Mouse (Mus musculus) ES-E14 (cell line): Measurements from ENCODE around the gene Heg1. TPM values are rescaled to one million over a fixed set of nuclear protein-coding genes. Genes with fewer than 3 reads are reported as not detected.

Experiments
- DNase-seq: peaks from one replicate; pipeline ENCODE4 v3.0.0-alpha.2; 2013; ENCODE audit warnings: low read depth, low spot score
- H3K27ac ChIP-seq: 2 replicates; pipeline ENCODE4 v1.5.1; 2012; ENCODE audit warnings: low read depth, mild to moderate bottlenecking, low read length, moderate library complexity, mixed read lengths; ENCODE audit not compliant: poor library complexity, insufficient read depth, severe bottlenecking
- H3K36me3 ChIP-seq: 2 replicates; pipeline ENCODE4 v1.6.1; 2012; ENCODE audit warnings: mild to moderate bottlenecking, low read length, moderate library complexity, mixed read lengths; ENCODE audit not compliant: control insufficient read depth, poor library complexity, insufficient read depth, severe bottlenecking
- H3K4me1 ChIP-seq, 2 experiments: fragments of 150-350 bp in 1 of 2; sonication (generic) in 1 of 2; 2 replicates each; pipeline ENCODE4 v1.6.1; 2012; ENCODE audit warnings: low read length in 2 of 2, mild to moderate bottlenecking in 1 of 2, mixed read lengths in 1 of 2; ENCODE audit not compliant: control insufficient read depth in 2 of 2, insufficient read depth in 2 of 2, poor library complexity in 1 of 2
- H3K4me3 ChIP-seq, 2 experiments: fragments of 150-350 bp in 1 of 2; sonication (generic) in 1 of 2; 2 replicates each; pipeline ENCODE4 v1.5.1; 2012; ENCODE audit warnings: low read length in 2 of 2, low read depth in 1 of 2, mild to moderate bottlenecking in 1 of 2, mixed read lengths in 1 of 2; ENCODE audit not compliant: insufficient read depth in 1 of 2, poor library complexity in 1 of 2, severe bottlenecking in 1 of 2
- H3K9ac ChIP-seq: 2 replicates; pipeline ENCODE4 v1.6.1; 2012; ENCODE audit warnings: low read depth, mild to moderate bottlenecking, low read length, mixed read lengths; ENCODE audit not compliant: poor library complexity, insufficient read depth, severe bottlenecking
- H3K9me3 ChIP-seq: fragments of 150-350 bp; sonication (generic); 2 replicates; pipeline ENCODE4 v1.6.1; 2012; ENCODE audit warnings: low read depth, mild to moderate bottlenecking, low read length; ENCODE audit not compliant: control insufficient read depth, insufficient read depth
- CHD2 ChIP-seq: IDR thresholded peaks from 2 replicates; pipeline ENCODE4 v1.6.1; 2014; ENCODE audit warnings: mild to moderate bottlenecking, low read depth, low read length, inconsistent platforms
- HCFC1 ChIP-seq: IDR thresholded peaks from 2 replicates; pipeline ENCODE4 v1.6.1; 2012; ENCODE audit warnings: low read length, inconsistent platforms, borderline replicate concordance; ENCODE audit not compliant: insufficient read depth
- MAFK ChIP-seq: IDR thresholded peaks from 2 replicates; pipeline ENCODE4 v1.6.1; 2014; ENCODE audit warnings: mild to moderate bottlenecking, low read depth, low read length, inconsistent platforms; ENCODE audit not compliant: insufficient read depth
- ZC3H11A ChIP-seq: IDR thresholded peaks from 2 replicates; pipeline ENCODE4 v1.6.1; 2012; ENCODE audit warnings: low read depth, mild to moderate bottlenecking, inconsistent platforms, low read length, borderline replicate concordance
- ZNF384 ChIP-seq: IDR thresholded peaks from 2 replicates; pipeline ENCODE4 v1.6.1; 2012; ENCODE audit warnings: low read depth, low read length, inconsistent platforms
- in situ Hi-C, 2 experiments: fragments of 600-800 bp; cut with MboI; formaldehyde crosslinking; loops; one replicate each; pipeline ENCODE4 v1.15.1; 2025; ENCODE audit warnings: low sequenced_read_pairs in 2 of 2, inconsistent platforms in 1 of 2; ENCODE audit not compliant: unreplicated experiment in 2 of 2
- total RNA-seq: library from RNA; depleted of rRNA; stranded (reverse); fragments of 300-350 nt; gene quantifications from 2 replicates; pipeline ENCODE4 v1.2.3, GENCODE M21; 2012

The Heg1 gene
- total RNA-seq, 1 experiment = 8.7 TPM

GRCm38 (mm10) chr16:33745457-33745856 lies 61.3 kb downstream of the Heg1 start:
- Histone ChIP-seq H3K4me1 (peaks cover 0 to 5% of the 10 kb centered on the region in 2 experiments; a peak in 1 of 4 replicates), H3K9ac (no peak overlapping the region), H3K27ac (no peak overlapping the region), H3K4me3 (no peak overlapping the region), H3K9me3 (no peaks in the 10 kb centered on the region), H3K36me3 (no peaks in the 10 kb centered on the region)
- no peak for DNase-seq
- in situ Hi-C loops = loop anchor here in 1 of 2 experiments (25.0 kb wide), 1 partner anchor 433 kb away; no protein-coding TSS in a partner anchor
- TF ChIP-seq HCFC1 (no peak), ZNF384 (no peak), ZC3H11A (no peak), CHD2 (no peak), MAFK (no peak)

GRCm38 (mm10) chr16:33746074-33746676 lies 62.0 kb downstream of the Heg1 start:
- in situ Hi-C loops = loop anchor here in 1 of 2 experiments (25.0 kb wide), 1 partner anchor 434 kb away; no protein-coding TSS in a partner anchor
- DNase-seq = no peak
- TF ChIP-seq CHD2 (no peak), HCFC1 (no peak), MAFK (no peak), ZNF384 (no peak), ZC3H11A (no peak)
- Histone ChIP-seq H3K36me3 (no peaks in the 10 kb centered on the region), H3K4me3 (no peak overlapping the region), H3K9me3 (no peaks in the 10 kb centered on the region), H3K27ac (no peak overlapping the region), H3K9ac (no peak overlapping the region; the same call in 1 of the 2 replicates), H3K4me1 (peaks cover 2 to 5% of the 10 kb centered on the region in 2 experiments; a peak in 2 of 4 replicates)

DNA sequence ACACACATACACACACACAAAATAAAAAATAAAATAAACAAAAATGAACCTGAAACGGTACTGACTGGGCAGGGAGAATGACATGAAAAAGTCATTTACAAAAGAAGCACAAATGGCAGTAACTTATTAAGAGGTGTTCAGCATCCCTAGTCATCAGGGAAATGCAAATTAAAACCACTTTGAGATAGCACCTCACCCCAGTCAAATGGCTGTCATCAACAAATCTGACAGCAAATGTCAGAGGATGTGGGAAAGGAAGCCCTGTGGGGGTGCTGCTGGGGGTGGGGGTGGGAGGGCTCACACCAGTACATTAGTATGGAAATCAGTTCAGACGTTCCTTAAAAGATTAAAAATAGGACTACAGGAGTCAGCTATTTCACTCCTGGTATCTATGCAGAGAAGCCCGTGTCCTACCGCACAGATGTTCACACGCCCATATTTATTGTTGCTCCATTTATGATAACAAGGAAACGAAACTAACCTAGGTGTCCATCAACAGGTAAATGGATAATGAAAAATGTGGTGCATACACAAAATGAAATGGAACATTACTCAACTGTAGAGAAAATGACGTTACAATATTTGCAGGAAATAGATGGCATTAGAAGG lies 63.3 kb downstream of the Heg1 start:
- H3K9me3 ChIP-seq = no peaks in the 10 kb centered on the region
- H3K27ac ChIP-seq = no peak overlapping the region
- H3K4me1 ChIP-seq = peaks cover 2 to 3% of the 10 kb centered on the region in 2 experiments; a peak in 2 of 4 replicates
- no peak overlapping the region for H3K4me3 ChIP-seq
- TF ChIP-seq MAFK (no peak), ZC3H11A (no peak), HCFC1 (no peak), CHD2 (no peak), ZNF384 (no peak)
- in situ Hi-C loops = loop anchor here in 1 of 2 experiments (25.0 kb wide), 1 partner anchor 435 kb away; no protein-coding TSS in a partner anchor
- no peak overlapping the region for H3K9ac ChIP-seq
- DNase-seq = no peak
- H3K36me3 ChIP-seq = no peaks in the 10 kb centered on the region

GRCm38 (mm10) chr16:33747994-33748393 lies 63.8 kb downstream of the Heg1 start:
- Histone ChIP-seq H3K27ac (no peak overlapping the region), H3K4me3 (no peak overlapping the region), H3K9ac (no peak overlapping the region), H3K9me3 (no peaks in the 10 kb centered on the region), H3K4me1 (peaks cover 2 to 3% of the 10 kb centered on the region in 2 experiments; a peak in 2 of 4 replicates), H3K36me3 (no peaks in the 10 kb centered on the region)
- in situ Hi-C loops = loop anchor here in 1 of 2 experiments (25.0 kb wide), 1 partner anchor 436 kb away; no protein-coding TSS in a partner anchor
- TF ChIP-seq CHD2 (no peak), ZC3H11A (no peak), ZNF384 (no peak), HCFC1 (no peak), MAFK (no peak)
- no peak for DNase-seq
